Mouse (Mus musculus) layer of hippocampus, adult 18-20 months (tissue): Measurements from ENCODE around the gene U2af2. TPM values are rescaled to one million over a fixed set of nuclear protein-coding genes. Genes with fewer than 3 reads are reported as not detected.

Experiments used
- DNase-seq, 2 experiments: peaks; one replicate each; pipeline ENCODE4 v3.0.0; 2022; ENCODE audit warnings: low spot score in 2 of 2
- microRNA-seq, 2 experiments: library from miRNA; unstranded; fragments of <30 nt; microRNA quantifications; one replicate each; pipeline ENCODE4 v1.2.0; 2021
- total RNA-seq, 2 experiments: library from RNA; stranded (reverse); gene quantifications; 2 replicates each; pipeline ENCODE4 v1.2.3; 2021

The U2af2 gene
- total RNA-seq, 2 experiments from 2014 or later: 181 TPM

DNA sequence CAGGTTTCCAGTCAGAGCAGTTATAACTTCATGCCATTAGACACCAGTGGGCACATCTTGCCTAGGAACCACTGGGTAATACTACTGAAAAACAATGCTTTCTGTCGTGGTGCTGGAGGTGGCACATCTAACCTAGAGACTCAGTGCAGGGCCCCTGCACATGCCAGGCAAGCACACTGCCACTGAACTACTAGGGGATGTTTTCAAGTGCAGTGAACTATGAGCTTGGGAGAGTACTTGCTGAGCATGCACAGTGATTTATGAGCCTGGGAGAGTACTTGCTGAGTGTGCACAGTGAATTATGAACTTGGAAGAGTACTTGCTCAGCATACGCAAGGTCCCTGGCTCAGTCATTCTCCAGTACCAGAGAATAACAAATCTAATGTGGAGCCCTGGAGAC lies 40.6 kb downstream of the U2af2 start:
- DNase-seq: no peak

DNA sequence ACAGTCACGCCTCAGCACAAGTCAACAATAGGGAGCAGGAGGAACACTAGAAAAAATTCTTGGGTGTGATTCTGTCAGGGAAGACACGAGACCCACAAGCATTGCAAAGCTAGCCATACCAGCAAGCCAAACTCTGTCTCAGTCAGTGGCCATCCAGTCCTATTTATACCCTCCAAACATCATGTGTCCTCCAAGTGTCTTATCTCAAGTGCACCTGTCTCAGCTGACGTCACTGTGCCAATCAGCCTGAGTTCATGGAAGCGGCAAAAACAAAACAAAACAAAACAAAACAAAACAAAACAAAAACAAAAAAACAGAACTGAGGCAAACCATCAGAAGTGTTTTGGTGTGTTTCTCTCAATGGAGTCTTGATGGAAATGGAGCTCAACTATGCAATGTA lies 46.3 kb downstream of the U2af2 start:
- no peak for DNase-seq

DNA sequence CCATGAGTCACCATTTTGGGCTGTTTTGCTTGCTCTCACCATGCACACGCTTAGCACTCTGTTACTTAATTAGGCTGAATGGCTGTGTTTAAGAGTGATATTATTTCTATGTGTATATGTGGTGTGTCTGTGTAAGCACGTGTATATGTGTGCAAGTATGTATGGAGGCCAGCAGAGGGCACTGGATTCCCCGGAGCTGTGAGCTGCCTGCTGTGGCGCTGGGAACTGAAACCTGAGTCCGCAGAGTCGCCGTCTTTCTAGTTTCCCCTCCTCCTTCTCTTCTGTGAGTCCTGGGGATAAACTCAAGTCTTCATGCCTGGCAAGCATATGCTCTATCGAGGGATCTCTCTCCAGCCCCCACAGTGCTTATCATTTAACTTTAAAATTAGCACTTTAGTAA lies 47.4 kb downstream of the U2af2 start:
- DNase-seq: no peak

DNA sequence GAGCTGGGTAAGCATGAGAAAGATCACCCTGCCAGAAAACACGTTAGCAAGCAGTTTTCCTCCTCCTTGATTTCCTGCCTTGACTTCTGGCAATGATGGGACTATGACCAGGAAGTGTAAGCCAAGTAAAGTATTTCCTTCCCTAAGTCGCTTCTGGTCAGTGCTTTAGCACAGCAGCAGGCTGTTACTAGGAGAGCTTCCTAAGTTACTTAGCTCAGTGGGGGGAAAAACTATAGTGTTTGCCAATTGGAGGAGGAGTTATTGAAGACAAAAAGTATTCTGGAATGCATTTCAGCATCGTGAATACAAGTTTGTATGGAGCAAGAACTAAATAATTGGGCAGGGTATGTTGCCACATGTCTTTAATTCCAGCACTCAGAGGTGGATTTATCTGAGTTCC lies 50.8 kb downstream of the U2af2 start:
- DNase-seq: no peak

- DNase-seq: no peak
Measured at GRCm38 (mm10) chr7:5116850-5117249, 54.9 kb downstream of the U2af2 start, which contains the start of gene Rfpl4. TSS of gene Rfpl4 (minus strand) at chr7:5116950.

DNA sequence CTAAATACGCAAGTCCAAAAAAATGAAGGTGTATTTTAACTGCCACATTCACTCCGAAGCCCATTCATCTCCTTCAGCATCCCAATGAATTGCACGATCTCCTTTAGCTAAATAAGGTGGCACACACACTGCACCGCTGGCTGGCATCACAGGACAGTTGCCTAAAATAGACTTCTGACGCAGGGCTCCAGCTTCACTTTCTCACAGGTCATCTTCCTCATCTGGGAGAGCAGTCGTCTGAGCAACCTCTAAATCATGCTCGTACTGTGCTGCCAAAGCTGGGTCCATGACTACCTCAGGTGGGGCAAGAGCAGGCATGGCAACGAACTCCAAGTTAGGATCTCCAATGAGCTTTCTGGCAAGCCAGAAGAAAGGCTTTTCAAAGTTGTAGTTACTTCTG lies 63.1 kb downstream of the U2af2 start:
- no peak for DNase-seq

GRCm38 (mm10) chr7:5125549-5126406 lies 63.8 kb downstream of the U2af2 start, which contains the start of gene Rasl2-9:
TSS of gene Rasl2-9 (minus strand) at chr7:5125950.
- DNase-seq: peak; percentile 70 to 82

Small RNA genes lying within 50 kb of the gene (microRNA-seq; reads per million reads assigned to microRNA genes)
- 0 reads per million in 2 experiments for gene Gm26217

Other genes starting within 250 kb of the U2af2 start
- 100 to 1,000 TPM; 102 to 121 TPM for gene Ube2s, start 249.6 kb upstream of the U2af2 start, total RNA-seq
- 100 to 1,000 TPM; 150 to 162 TPM for gene Shisa7, start 217.4 kb upstream of the U2af2 start, total RNA-seq
- 1 to 10 TPM; 4.4 to 6.3 TPM for gene Isoc2b, start 191.9 kb upstream of the U2af2 start, total RNA-seq
- gene Isoc2a, start 185.0 kb upstream of the U2af2 start, total RNA-seq: 10 to 100 TPM; 14.9 to 15.9 TPM
- gene Gm36210, start 155.6 kb upstream of the U2af2 start, total RNA-seq: under 1 TPM in 1 of 2 experiments, not detected in 1; 0.25 TPM
- 10 to 100 TPM; 13.9 to 15.1 TPM for gene Zfp628, start 146.9 kb upstream of the U2af2 start, total RNA-seq
- gene Nat14, start 140.1 kb upstream of the U2af2 start, total RNA-seq: 100 to 1,000 TPM; 114 to 119 TPM
- gene Ssc5d, start 136.4 kb upstream of the U2af2 start, total RNA-seq: 1 to 10 TPM; 1.8 to 2.6 TPM
- under 1 TPM; 0.17 to 0.38 TPM for gene Sbk2, start 97.7 kb upstream of the U2af2 start, total RNA-seq
- 1 to 10 TPM in 1 of 2 experiments, under 1 TPM in 1; 0.62 to 1.0 TPM for gene Sbk3, start 91.0 kb upstream of the U2af2 start, total RNA-seq
- 10 to 100 TPM; 27.2 to 34.9 TPM for gene Zfp579, start 66.0 kb upstream of the U2af2 start, total RNA-seq
- 1 to 10 TPM; 8.4 TPM for gene Zfp524, start 47.7 kb upstream of the U2af2 start, total RNA-seq
- gene Fiz1, start 47.4 kb upstream of the U2af2 start, total RNA-seq: 10 to 100 TPM; 20.8 to 24.5 TPM
- gene Gm44973, start 46.6 kb upstream of the U2af2 start, total RNA-seq: not detected
- 10 to 100 TPM; 35.9 TPM for gene Zfp865, start 41.8 kb upstream of the U2af2 start, total RNA-seq
- gene Ccdc106, start 41.6 kb upstream of the U2af2 start, total RNA-seq: 10 to 100 TPM; 60.6 to 68.5 TPM
- gene 4632433K11Rik, start 28.0 kb upstream of the U2af2 start, total RNA-seq: under 1 TPM in 1 of 2 experiments, not detected in 1; 0.45 TPM
- gene Zfp784, start 23.7 kb upstream of the U2af2 start, total RNA-seq: 1 to 10 TPM; 4.3 to 5.1 TPM
- gene Zfp580, start 10.6 kb upstream of the U2af2 start, total RNA-seq: 10 to 100 TPM; 28.7 to 31.7 TPM
- 100 to 1,000 TPM; 558 to 565 TPM for gene Epn1, start 18.1 kb downstream of the U2af2 start, total RNA-seq
- gene Rfpl4, start 54.8 kb downstream of the U2af2 start, total RNA-seq: not detected
- not detected for gene Rasl2-9, start 63.8 kb downstream of the U2af2 start, total RNA-seq
- gene Vmn1r55, start 87.5 kb downstream of the U2af2 start, total RNA-seq: not detected
- not detected for gene Vmn1r56, start 134.6 kb downstream of the U2af2 start, total RNA-seq
- not detected for gene Vmn1r57, start 156.3 kb downstream of the U2af2 start, total RNA-seq